Mouse (Mus musculus) gastrocnemius, adult 18-20 months (tissue): Measurements from ENCODE around the gene Zmat3. TPM values are rescaled to one million over a fixed set of nuclear protein-coding genes. Genes with fewer than 3 reads are reported as not detected.

Experiments
- total RNA-seq, 2 experiments: library from RNA; stranded (reverse); gene quantifications; 2 replicates each; pipeline ENCODE4 v1.2.3; 2021

Zmat3 gene
- total RNA-seq, 2 experiments from 2014 or later, result 7.4 to 7.8 TPM

Other genes starting within 250 kb of the Zmat3 start
- gene Pik3ca, start 31.7 kb upstream of the Zmat3 start, total RNA-seq, result 10 to 100 TPM; 45.9 to 48.8 TPM
- gene Kcnmb3, start 126.2 kb upstream of the Zmat3 start, total RNA-seq, result under 1 TPM in 1 of 2 experiments, not detected in 1; 0.17 TPM
- 10 to 100 TPM; 28.7 to 32.4 TPM for gene Zfp639, start 144.2 kb upstream of the Zmat3 start, total RNA-seq
- 100 to 1,000 TPM; 222 to 257 TPM for gene Mfn1, start 163.5 kb upstream of the Zmat3 start, total RNA-seq